Mouse (Mus musculus) spleen, postnatal 10 days (tissue): ENCODE results near the gene BC003965.
"Not testable (repeated sequence)": the region's sequence is repeated elsewhere in the genome, so short reads cannot be mapped to it uniquely, and the experiment has no call there.

Experiments used
- DNase-seq, 2 experiments: peaks; one replicate each; pipeline ENCODE4 v3.0.0; 2021 to 2022; ENCODE audit warnings: low spot score in 2 of 2

Gene BC003965

DNA sequence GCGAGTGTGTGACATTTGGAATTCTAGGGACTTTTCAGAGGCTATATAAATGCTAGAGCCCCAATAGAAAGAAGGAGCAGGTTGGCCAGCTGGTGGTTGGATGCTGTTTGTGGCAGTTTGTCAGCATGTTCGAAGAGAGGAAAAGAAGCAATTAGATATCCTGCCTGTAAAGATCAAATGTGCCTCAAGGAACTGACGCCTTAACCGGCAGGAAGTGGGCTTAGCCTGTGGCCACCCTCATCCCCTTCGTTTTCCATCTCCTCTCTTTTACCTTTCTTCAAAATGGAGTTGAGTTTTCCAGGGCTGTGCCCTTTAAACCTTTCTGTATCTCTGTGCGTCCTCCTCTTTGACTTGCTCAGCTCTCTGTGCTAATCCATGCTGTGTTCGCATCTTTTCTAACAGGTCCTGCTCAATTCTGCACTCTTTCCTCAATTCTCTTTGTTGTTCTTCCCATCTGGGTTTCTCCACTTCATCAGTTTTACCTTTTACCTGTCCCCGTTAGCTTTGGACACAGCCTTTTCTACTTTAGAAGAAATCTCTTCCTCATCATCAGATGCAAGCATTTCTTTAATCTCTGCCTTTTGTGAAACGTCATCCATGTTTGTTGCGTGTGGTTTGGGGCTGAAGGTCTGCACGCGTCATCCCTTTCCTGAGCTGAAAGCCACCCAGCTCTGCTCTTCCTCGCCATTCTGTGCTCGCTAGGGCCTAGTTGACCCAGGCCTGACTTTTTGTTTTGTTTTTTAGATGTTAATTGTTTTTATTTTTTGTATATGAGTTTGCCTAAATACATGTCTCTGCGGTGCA is 35.3 kb downstream of the BC003965 start:
- no peak for DNase-seq

DNA sequence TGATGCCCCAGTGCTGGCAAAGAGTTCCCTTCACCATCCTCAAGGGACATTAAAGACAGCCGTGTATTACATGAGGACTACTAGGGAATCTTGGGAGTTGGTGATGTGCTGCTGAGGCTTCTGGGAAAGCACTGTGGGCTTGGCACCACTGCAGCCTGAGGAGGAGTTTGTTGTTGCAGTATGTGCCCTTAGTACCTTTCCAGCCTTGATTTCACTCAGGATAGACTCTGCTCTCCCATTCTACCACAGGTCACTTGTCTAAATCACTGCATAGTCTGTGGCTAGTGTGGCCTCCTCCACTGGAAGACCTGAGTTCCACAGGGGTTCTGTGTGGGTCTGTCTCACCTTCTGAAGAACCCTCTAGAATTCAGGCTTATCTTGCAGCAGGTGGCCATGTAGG is 36.4 kb downstream of the BC003965 start:
- no peak for DNase-seq

DNA sequence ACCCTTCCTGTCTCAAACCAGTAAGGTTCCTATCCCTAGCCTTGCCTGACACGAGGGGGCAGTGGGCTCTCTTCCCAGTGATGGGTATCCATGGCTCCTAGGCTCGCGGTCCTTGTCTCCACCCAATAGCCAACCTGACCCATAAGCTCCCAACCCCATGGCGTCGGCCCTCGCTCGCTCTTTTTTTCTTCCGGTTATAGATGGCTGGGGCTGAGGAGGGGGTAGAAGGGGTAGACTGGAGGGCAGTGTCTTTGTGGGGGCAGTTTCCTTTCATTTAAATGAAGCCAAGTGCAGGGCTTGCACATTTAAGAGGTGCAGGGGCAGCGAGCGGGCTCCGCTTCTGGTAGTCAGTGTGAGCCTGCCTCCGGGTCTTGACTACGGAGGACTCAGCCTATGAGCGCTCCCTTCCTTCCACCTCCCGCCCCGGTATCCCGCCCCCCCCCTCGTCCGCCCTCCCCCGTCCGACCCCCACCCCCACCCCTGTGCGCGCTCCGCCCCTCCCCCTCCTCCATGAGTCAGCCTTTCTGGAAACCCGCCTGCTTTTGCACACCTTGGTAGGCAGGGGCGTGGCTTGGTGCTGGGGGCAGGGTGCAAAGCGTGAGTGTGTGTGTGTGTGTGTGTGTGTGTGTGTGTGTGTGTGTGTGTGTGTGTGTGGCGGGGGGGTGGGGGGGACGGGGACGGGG is 37.6 kb downstream of the BC003965 start:
- peak; percentile 54 to 84 for DNase-seq

DNA sequence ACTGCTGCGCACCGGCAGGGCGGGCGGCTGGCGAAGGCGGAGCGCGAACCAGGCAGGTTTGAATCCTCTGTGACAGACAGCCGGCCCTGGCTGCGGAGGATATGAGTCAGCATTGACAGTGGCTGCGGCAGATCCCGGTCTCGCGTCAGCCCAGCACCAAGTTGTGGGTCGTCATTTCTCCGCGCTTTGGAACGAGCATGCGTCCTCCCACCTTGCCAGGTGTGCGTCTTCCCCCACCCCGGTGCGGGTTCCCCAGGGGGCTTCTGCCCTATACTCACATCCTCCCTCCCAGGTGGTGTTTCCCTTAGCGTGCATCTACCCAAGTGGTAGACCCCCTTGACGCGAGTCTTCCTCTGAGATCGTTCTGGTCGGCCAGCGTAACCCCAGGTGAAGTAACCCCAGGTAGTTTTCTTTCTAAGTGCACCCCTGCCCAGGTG is 38.2 kb downstream of the BC003965 start:
- peak; percentile 46 to 55 for DNase-seq

DNA sequence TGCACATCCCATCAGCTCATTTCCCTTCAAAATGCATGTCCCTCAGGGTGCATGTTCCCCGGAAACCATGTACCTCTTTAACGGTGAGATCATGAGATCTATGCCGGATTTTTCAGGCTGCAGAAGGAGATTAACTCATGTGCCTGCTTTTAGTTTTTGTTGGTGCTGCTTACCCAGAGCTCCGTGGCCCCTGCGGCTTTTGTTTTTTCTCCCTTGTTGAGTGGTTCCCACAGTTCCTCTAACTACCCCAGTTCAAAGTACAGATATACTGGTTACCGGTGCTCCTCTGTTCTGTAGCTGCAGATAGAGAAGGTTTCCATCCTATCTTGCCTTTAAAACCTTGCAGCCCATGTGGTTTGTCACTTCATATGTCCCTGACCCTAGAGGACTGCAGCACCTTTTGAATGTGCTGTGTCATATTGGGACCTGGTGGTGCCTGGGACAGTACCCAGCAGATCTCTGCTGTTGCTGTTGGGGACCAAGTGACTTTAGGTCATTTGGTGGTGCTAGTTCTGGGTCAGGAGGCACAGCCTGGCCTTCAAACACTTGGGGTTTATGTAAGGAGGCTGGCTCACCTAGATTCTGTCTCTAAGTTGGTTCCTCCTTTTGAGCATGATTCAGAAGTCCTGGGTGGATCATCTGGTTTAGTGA is 38.7 kb downstream of the BC003965 start:
- peak; percentile 37 to 52 for DNase-seq

DNA sequence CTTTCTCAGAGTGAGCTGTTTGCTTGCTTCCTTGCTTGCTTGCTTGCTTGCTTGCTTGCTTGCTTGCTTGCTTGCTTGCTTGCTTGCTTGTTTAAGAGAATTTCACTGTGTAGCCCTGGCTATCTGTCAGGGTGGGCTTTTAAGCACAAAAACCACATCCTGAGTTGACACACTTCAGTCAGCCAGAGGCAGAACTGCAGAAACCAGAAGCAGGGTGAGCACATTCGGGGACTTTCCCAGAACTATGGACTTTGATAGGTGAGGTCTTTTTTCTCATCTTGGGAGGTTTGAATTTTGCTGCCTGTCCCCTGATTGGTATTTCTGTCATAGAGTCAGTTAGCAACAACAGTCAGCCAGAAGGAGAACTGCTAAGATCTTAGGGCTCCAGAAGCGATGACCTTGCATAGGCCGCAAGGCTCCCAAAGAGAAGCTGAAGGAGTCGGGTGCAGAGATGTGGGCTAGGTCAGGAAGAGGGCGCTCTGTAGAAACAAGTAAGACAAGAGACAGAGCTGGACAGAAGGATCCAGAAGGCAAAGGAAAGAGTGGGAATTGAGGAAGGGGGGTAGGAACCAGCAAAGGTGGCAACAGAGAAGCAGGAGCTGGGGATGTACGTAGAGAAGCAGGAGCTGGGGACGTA is 40.4 kb downstream of the BC003965 start:
- peak in 1 of 2 experiments; percentile 30 for DNase-seq

DNA sequence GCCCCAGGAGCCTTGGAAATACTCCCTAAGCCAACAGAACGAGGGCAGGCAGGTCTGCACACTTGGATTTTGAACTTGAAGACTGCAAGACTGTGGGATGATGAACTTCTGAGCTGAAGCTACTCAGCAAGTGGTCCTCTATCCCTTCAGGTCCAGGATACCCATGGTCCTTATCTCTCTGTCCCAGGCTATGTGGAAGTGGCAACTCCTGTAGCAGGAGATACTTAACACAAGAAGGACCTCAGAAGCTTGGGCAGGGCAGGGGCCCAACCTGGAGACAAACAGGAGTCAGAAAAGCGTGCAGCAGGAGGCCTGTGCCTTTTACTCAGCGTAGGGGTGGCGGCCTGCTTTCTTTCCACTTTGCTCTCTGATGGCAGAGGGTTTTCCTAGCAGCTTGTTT is 41.3 kb downstream of the BC003965 start:
- peak in 1 of 2 experiments; percentile 39 for DNase-seq

DNA sequence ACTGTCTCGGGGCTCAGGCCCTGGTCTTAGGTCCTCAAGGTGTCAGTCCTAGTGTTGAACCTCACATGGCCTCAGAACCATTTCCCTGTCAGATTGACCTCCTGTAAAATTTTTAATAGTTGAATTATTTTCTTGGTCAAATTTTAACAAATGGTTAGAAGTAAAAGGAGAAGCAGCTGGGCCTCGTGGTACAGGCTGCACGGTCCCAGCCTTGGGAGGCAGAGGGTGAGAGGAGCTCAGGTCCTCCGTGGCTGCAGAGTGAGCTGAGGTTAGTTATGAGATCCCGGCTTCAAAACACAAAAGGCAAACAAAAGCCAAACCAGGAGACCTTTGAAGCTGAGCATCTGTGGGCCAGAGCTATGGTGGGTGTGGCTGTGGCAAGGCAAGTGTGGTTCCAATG is 43.6 kb downstream of the BC003965 start:
- no peak for DNase-seq

DNA sequence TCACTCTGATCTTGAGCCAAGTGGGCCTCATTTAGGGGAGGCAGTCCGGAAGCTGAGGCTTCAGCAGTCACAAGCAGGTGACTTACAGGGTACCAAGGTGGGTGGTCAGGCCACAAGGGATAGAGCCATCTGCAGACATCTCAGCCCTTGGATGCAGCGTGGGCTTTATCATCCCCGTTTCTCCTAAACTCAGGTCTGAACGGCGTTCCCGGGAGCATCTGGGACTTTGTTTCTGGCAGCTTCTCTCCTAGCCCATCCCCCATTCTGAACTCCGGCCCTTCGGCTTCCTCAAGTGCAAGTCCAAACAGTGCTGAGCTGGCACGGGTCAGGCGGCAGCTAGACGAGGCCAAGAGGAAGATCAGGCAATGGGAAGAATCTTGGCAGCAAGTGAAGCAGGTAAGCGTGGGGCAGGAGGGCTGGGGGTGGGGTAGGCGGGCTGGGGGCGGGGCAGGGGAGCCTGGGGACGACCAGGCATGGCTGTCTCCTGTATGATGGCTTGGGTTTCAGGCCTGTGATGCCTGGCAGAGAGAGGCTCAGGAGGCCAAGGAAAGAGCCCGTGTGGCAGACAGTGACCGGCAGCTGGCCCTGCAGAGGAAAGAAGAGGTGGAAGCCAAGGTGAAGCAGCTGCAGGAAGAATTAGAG is 45.8 kb downstream of the BC003965 start:
- DNase-seq, result not testable (repeated sequence)

DNA sequence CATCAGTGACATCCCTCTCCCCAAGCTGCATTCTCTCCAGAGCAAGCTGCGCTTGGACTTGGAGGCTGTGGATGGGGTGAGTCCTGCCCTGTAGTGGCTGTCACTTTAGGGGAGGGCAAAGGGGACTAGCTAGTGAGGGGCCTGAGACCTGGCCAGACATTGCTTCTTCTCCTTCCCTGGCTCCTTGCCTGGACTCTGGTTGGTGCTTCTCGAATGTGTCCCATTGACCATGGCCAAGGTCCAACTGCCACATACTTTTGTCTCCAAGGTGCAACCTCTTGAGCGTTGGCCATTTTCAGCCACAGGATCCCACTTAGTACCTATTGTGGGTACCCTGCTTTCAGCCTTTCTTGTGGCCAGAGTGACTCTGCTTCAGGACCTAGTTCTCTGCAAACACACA is 46.3 kb downstream of the BC003965 start:
- no peak for DNase-seq

DNA sequence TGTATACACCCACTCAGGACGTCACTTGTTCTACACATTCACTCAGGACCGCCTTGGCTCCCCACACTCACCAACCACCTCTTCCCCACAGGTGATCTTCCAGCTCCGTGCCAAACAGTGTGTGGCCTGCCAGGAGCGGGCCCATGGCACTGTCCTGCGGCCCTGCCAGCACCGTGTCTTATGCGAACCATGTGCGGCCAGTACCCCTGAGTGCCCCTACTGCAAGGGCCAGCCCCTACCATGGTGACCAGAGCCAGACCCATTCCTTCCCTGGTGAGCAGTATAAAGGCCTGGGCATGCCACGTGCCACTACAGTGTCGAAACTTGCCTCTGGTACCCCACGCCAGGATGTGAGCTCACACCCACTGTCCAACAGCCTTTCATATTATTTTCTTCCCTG is 47.3 kb downstream of the BC003965 start:
- not testable (repeated sequence) for DNase-seq

DNA sequence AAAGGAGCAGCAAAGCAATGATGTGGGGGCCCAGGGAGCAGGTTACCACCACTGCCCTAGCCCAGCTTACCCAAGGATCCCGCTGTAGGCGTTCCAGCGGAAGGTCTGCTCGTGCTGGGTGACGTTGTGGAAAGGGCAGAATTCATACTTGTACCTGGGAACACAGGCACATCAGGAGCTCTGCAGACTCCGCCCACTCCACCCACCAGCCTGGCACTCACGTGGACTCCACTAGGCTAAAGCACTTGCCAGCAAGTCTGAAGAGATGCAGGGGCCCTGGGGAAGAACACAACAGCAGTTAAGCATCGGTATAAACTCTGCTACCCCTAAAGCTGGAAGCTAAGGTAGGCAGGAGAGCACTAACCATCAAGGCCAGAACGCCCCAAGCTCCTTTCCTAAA is 51.3 kb downstream of the BC003965 start:
- no peak for DNase-seq
